Mouse (Mus musculus): Measurements from ENCODE around the gene Ppp1r15b. TPM values are rescaled to one million over a fixed set of nuclear protein-coding genes. Genes with fewer than 3 reads are reported as not detected.

Gene Ppp1r15b
- 2.0 and 2.5 TPM in 2 replicates for polyA plus RNA-seq (2012)

DNA sequence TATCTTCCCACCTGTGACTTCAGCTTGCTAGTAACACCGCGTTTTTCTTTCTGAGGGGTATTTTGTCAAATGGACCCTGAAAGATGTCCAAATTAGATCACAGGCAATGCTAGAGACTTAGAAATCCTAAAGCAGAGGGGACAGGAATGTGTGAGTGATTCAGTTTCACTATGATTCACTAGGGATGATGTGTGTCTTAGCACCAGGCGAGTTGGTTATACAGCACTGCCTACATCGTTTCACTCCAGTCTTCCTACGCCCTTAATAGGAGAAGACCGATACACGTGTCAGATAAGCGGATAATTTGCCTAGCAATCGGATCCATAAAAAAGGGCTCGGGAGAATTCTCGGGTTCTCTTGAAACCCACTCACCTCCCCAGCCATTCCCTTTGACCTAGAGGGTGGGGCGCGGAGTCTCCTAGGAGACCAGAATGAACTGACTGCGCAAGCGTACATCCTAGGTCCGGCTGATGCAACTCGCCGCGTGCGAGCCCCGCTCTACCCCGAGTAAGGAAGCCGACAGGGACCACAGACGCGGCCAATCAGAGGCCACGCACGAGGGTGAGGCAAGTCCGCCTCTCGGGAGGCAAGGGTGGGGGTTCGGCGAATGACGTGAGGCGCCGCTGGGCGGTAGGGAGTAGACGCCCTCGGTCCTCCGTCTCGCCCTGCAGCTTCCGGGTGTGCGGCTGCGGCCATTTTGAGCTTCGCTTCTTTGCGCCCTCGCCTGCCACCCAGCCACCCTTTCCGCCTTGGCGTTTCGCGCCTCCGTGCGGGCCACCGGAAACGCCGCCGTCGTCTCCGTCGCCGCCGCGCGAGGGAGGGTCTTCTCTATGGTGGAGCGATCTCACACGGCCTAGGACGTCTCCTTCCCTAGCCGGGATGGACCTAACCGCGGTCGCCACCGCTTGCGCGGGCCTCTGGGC is at the start of gene Ppp1r15b:
Gene Ppp1r15b (plus strand): TSS at position 506 of the 923 bp plus-strand sequence.
- Histone ChIP-seq H3K9me3 (ENCODE audit: control insufficient read depth, low read length) (no peaks in the 10 kb centered on the region), H3K36me3 (ENCODE audit: control insufficient read depth) (peaks cover 44% of the 10 kb centered on the region), H3K4me1 (ENCODE audit: control insufficient read depth) (peaks cover 40% of the 10 kb centered on the region), H3K27me3 (ENCODE audit: control insufficient read depth) (no peaks in the 10 kb centered on the region), H3K4me3 (replicated peaks) (peak within 1 kb of the TSS; percentile 87)
- TF ChIP-seq TAL1 (IDR thresholded peaks at IDR 0.05; ENCODE audit: low read length) (no peak), GATA1 (IDR thresholded peaks at IDR 0.05; ENCODE audit: low read length) (no peak)

- no peak for TF ChIP-seq GATA1 (IDR thresholded peaks at IDR 0.05; ENCODE audit: low read length)
- no peak for TF ChIP-seq TAL1 (IDR thresholded peaks at IDR 0.05; ENCODE audit: low read length)
- no peaks in the 10 kb centered on the region for H3K36me3 ChIP-seq (ENCODE audit: control insufficient read depth)
- no peak overlapping the region for H3K4me3 ChIP-seq (replicated peaks)
- H3K9me3 ChIP-seq (ENCODE audit: control insufficient read depth, low read length) = no peaks in the 10 kb centered on the region
- no peaks in the 10 kb centered on the region; the same call in 1 of the 2 replicates for H3K27me3 ChIP-seq (ENCODE audit: control insufficient read depth)
- H3K4me1 ChIP-seq (ENCODE audit: control insufficient read depth) = peaks cover 33% of the 10 kb centered on the region
Measured at GRCm38 (mm10) chr1:133083003-133083546, 47.9 kb upstream of the Ppp1r15b start.

DNA sequence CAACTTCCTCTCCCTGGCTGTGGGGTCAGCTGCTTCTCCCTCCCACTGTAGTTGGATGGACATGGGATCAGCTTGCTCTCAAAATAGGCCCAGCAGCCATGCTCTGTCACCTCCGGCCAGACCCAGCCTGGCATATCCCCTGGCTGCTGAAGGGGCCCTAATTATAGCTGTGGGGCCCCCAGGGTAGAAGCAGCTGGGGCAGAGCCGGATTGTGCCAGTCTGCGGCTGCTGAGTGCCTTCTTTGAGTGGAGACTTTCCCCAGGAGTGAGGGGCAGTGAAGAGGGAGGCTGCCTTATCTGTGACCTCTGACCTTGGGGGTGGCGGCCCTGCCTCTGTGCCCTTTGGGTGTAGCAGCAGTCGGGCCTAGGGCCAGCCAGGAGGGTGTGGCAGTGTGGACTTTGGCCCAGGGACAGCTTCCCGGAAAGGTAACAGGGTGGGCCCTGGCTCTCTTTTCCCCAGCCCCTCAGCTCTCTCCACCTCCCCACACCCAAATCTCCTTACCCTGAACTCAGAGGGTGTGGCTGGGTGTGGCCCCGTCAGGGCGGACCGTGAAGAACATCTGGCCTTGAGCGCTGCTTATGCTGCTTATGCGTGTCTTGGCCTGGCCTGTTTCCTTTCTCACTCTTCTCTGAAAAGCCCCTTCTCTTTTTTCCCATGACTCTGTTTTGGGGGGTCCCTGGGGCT is 46.9 kb upstream of the Ppp1r15b start:
- H3K4me3 ChIP-seq (replicated peaks) = no peak overlapping the region
- no peaks in the 10 kb centered on the region for H3K9me3 ChIP-seq (ENCODE audit: control insufficient read depth, low read length)
- H3K36me3 ChIP-seq (ENCODE audit: control insufficient read depth) = no peaks in the 10 kb centered on the region
- TF ChIP-seq TAL1 (IDR thresholded peaks at IDR 0.05; ENCODE audit: low read length) = no peak
- no peak for TF ChIP-seq GATA1 (IDR thresholded peaks at IDR 0.05; ENCODE audit: low read length)
- H3K4me1 ChIP-seq (ENCODE audit: control insufficient read depth) = peaks cover 33% of the 10 kb centered on the region
- no peaks in the 10 kb centered on the region for H3K27me3 ChIP-seq (ENCODE audit: control insufficient read depth)

GRCm38 (mm10) chr1:133084708-133085416 is 46.1 kb upstream of the Ppp1r15b start:
- peaks cover 33% of the 10 kb centered on the region for H3K4me1 ChIP-seq (ENCODE audit: control insufficient read depth)
- no peaks in the 10 kb centered on the region for H3K36me3 ChIP-seq (ENCODE audit: control insufficient read depth)
- H3K9me3 ChIP-seq (ENCODE audit: control insufficient read depth, low read length) = no peaks in the 10 kb centered on the region
- TF ChIP-seq GATA1 (IDR thresholded peaks at IDR 0.05; ENCODE audit: low read length) (no peak), TAL1 (IDR thresholded peaks at IDR 0.05; ENCODE audit: low read length) (no peak)
- no peaks in the 10 kb centered on the region for H3K27me3 ChIP-seq (ENCODE audit: control insufficient read depth)
- no peak overlapping the region for H3K4me3 ChIP-seq (replicated peaks)

DNA sequence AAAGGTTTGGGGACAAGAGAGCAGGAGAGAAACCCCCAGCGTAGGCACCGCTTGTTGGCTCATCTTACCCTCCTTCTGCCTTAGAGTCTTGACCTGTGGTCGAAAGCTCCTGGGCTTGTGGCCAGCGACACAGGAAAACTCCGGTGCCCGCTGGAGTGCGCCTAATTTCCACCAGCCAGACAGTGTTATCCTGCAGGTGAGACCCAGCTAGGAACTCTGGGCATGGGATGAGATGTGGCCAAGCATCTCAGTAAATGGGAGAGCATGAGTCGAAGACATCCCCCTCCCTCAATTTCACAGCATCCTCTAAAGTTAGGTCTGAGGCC is 45.6 kb upstream of the Ppp1r15b start:
- H3K36me3 ChIP-seq (ENCODE audit: control insufficient read depth) = no peaks in the 10 kb centered on the region
- H3K4me1 ChIP-seq (ENCODE audit: control insufficient read depth) = peaks cover 33% of the 10 kb centered on the region
- no peak for TF ChIP-seq TAL1 (IDR thresholded peaks at IDR 0.05; ENCODE audit: low read length)
- TF ChIP-seq GATA1 (IDR thresholded peaks at IDR 0.05; ENCODE audit: low read length) = no peak
- no peak overlapping the region for H3K4me3 ChIP-seq (replicated peaks)
- H3K9me3 ChIP-seq (ENCODE audit: control insufficient read depth, low read length) = no peaks in the 10 kb centered on the region
- no peaks in the 10 kb centered on the region for H3K27me3 ChIP-seq (ENCODE audit: control insufficient read depth)

DNA sequence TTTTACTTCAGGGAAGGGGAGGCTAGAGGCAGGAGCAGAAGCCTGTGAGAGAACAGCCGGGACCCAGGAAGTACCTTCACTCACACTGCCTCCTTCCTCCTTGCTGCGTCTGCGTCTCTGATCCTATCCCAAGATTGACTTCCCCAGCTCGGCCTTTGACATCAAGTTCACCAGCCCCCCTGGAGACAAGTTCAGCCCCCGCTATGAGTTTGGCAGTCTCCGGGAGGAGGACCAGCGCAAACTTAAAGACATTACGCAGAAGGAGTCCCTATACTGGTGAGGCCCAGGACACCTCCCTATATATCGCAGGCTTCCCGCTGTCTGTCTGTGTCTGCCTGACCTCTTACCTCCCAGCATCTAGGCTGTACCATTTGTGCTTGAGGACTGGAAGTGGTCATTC is 44.1 kb upstream of the Ppp1r15b start:
- Histone ChIP-seq H3K36me3 (ENCODE audit: control insufficient read depth) (no peaks in the 10 kb centered on the region), H3K4me1 (ENCODE audit: control insufficient read depth) (peaks cover 33% of the 10 kb centered on the region), H3K4me3 (replicated peaks) (no peak overlapping the region), H3K27me3 (ENCODE audit: control insufficient read depth) (no peaks in the 10 kb centered on the region), H3K9me3 (ENCODE audit: control insufficient read depth, low read length) (no peaks in the 10 kb centered on the region)
- TF ChIP-seq GATA1 (IDR thresholded peaks at IDR 0.05; ENCODE audit: low read length) (no peak), TAL1 (IDR thresholded peaks at IDR 0.05; ENCODE audit: low read length) (no peak)

DNA sequence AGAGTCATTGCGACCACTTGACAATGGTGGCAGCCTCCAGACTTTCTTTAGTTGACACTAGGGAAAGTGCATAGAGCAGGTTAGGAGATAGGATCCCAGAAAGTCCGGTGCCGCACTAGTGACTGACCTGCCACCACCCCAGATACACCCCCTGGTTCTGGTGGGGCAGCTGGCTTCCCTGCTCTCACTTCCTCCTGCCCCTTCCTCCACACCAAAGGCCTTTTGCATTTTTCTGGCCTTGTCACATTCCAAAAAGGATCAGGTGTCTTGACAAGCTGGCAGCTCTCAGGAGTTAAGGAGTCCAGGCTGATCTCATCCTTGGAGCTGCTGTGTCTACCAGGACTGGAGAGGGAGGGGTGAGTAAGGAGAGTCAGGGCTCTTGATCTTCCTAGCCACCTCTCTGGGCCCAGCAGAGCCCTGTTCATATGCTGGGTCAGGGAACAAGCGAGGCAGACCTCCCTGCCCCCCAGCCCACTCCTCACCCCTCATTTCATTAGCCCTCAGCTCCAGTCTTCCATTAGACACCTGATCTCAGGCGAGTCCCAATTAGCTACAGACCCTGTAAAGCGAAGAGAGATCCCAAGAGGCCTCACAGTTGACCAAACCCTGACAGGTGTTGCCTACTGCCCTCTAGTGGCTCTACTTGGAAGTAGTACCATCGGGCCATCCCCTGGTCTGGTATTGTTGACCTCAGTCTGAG is 43.6 kb upstream of the Ppp1r15b start:
- no peaks in the 10 kb centered on the region for H3K36me3 ChIP-seq (ENCODE audit: control insufficient read depth)
- no peak overlapping the region for H3K4me3 ChIP-seq (replicated peaks)
- H3K9me3 ChIP-seq (ENCODE audit: control insufficient read depth, low read length) = no peaks in the 10 kb centered on the region
- H3K4me1 ChIP-seq (ENCODE audit: control insufficient read depth) = peaks cover 33% of the 10 kb centered on the region
- no peaks in the 10 kb centered on the region for H3K27me3 ChIP-seq (ENCODE audit: control insufficient read depth)
- TF ChIP-seq TAL1 (IDR thresholded peaks at IDR 0.05; ENCODE audit: low read length) (no peak), GATA1 (IDR thresholded peaks at IDR 0.05; ENCODE audit: low read length) (no peak)

- no peaks in the 10 kb centered on the region for H3K36me3 ChIP-seq (ENCODE audit: control insufficient read depth)
- no peak overlapping the region for H3K4me3 ChIP-seq (replicated peaks)
- no peaks in the 10 kb centered on the region for H3K27me3 ChIP-seq (ENCODE audit: control insufficient read depth)
- no peak for TF ChIP-seq TAL1 (IDR thresholded peaks at IDR 0.05; ENCODE audit: low read length)
- no peak for TF ChIP-seq GATA1 (IDR thresholded peaks at IDR 0.05; ENCODE audit: low read length)
- H3K4me1 ChIP-seq (ENCODE audit: control insufficient read depth) = peaks cover 27% of the 10 kb centered on the region
- H3K9me3 ChIP-seq (ENCODE audit: control insufficient read depth, low read length) = no peaks in the 10 kb centered on the region
Measured at GRCm38 (mm10) chr1:133088196-133088595, 42.7 kb upstream of the Ppp1r15b start.
